11 mouse cellular contexts compared by ENCODE assay signal in the genomic region with DNA sequence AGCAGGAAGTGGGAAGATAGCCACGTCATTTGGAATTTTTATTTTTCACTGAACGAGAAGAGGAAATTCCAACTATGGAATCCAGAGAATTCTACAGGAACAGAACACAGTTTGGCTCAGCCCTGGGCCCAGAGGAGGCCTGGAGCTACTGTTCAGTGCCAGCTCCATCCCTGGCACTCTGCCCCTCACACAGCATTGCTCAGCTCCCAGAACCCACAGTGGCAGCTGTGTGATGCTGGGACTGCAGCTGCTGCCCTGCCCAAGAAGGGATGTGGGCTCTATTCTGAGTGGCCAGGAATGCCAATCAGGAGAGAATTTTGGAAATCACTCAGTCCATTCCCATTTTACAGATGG. TPM values are rescaled to one million over a fixed set of nuclear protein-coding genes. Genes with fewer than 3 reads are reported as not detected.
DNase-seq lines count a peak whose midpoint lies in the region; ATAC-seq lines count a peak whose summit lies in the region.
"Had no signal": no experiment of that assay in that cellular context is flagged by ENCODE, and none has a peak within 500 bp of the region (broad histone marks: within the 10 kb centered on the region; RNA-seq: fewer than 3 reads in every experiment).

No protein-coding gene starts in this region.

- no peaks in the 10 kb centered on the region for H3K9me3 ChIP-seq in forebrain, embryonic 16.5 days (ENCODE audit: control insufficient read depth, low read length)
- H3K9me3 ChIP-seq: heart, embryonic 15.5 days had no signal

- H3K4me1 ChIP-seq in forebrain, embryonic 16.5 days (replicated peaks; ENCODE audit: control insufficient read depth, insufficient read depth, low read length) = peaks cover 16% of the 10 kb centered on the region

- ATAC-seq in forebrain, embryonic 16.5 days = peak; percentile 65
- no peak for ATAC-seq in granulocyte monocyte progenitor cell, adult 5-6 weeks (replicated peaks; ENCODE audit: poor library complexity, severe bottlenecking)

- H3K27me3 ChIP-seq in forebrain, embryonic 16.5 days (replicated peaks; ENCODE audit: control insufficient read depth, insufficient read depth, low read length) = 0 out of 2 replicates have a peak, but pooled peaks cover 3% of the 10 kb centered on the region

- peak; percentile 38 for DNase-seq in heart, postnatal 4 days
- DNase-seq in heart, adult 9 months (ENCODE audit: low spot score in 2 of 2) = no peak
- DNase-seq in Muller cell, postnatal 12 days (ENCODE audit: inconsistent ontology term) = peak; percentile 94
- DNase-seq in left cerebral cortex, postnatal 10 days (ENCODE audit: extremely low spot score in 1 of 2, low spot score in 2 of 2) = peak; percentile 63 to 80
- DNase-seq in thymus, postnatal 14 days = no peak

- no peak overlapping the region for H3K4me2 ChIP-seq in forebrain, embryonic 16.5 days (ENCODE audit: low read length)
- H3K4me2 ChIP-seq: heart, embryonic 15.5 days had no signal

- H3K27ac ChIP-seq in forebrain, embryonic 16.5 days (ENCODE audit: low read length) = no peak overlapping the region
- H3K27ac ChIP-seq: heart, embryonic 15.5 days had no signal

- WGBS in forebrain, embryonic 16.5 days = 52% methylated on average over 2 of the region's 2 CpGs

- no peak overlapping the region for H3K4me3 ChIP-seq in forebrain, embryonic 16.5 days (replicated peaks; ENCODE audit: low read length)
- H3K4me3 ChIP-seq: heart, embryonic 15.5 days had no signal

- intact Hi-C loops in left cerebral cortex, postnatal 10 days (cut with DNase I) = no loop called here

- H3K36me3 ChIP-seq in forebrain, embryonic 16.5 days (ENCODE audit: control insufficient read depth, insufficient read depth) = no peaks in the 10 kb centered on the region
- H3K36me3 ChIP-seq: heart, embryonic 15.5 days had no signal

- H3K9ac ChIP-seq in forebrain, embryonic 16.5 days (replicated peaks; ENCODE audit: low read depth, low read length) = no peak overlapping the region
- H3K9ac ChIP-seq: heart, embryonic 15.5 days had no signal

RNA-seq across cellular contexts. Expression of gene Cplx3, which starts 4.8 kb away (rescaled TPM):
- not detected for total RNA-seq in heart, postnatal 4 days (2021)
- 0.09 TPM in 1 of 2 replicates, not detected in the other for polyA plus RNA-seq in forebrain, embryonic 16.5 days (2015; fragmentation: Nextera tagmentation; extraction: Ambion mirVana)
- total RNA-seq in left cerebral cortex, postnatal 10 days (2021) = 10 to 100 TPM; 15.6 to 17.8 TPM
- total RNA-seq in granulocyte monocyte progenitor cell, adult 5-6 weeks (2014; fragmentation: Nextera tagmentation) = not detected in 2 replicates
- not detected in 2 replicates for total RNA-seq in granulocyte monocyte progenitor cell, adult 5-6 weeks (2017)
- total RNA-seq: common myeloid progenitor, adult 5-6 weeks had no signal
- polyA plus RNA-seq: heart, embryonic 15.5 days; limb, embryonic 14.5 days; spleen, adult 2 months had no signal

RNA-seq across cellular contexts. Expression of gene Ulk3, which starts 12.1 kb away (rescaled TPM):
- total RNA-seq in heart, postnatal 4 days (2021) = 10 to 100 TPM; 11.9 to 12.3 TPM
- 27.2 and 43.3 TPM in 2 replicates for polyA plus RNA-seq in forebrain, embryonic 16.5 days (2015; fragmentation: Nextera tagmentation; extraction: Ambion mirVana)
- total RNA-seq in left cerebral cortex, postnatal 10 days (2021) = 10 to 100 TPM; 33.5 to 38.8 TPM
- 9.9 and 12.9 TPM in 2 replicates for total RNA-seq in granulocyte monocyte progenitor cell, adult 5-6 weeks (2014; fragmentation: Nextera tagmentation)
- 3.1 and 6.0 TPM in 2 replicates for total RNA-seq in granulocyte monocyte progenitor cell, adult 5-6 weeks (2017)

RNA-seq across cellular contexts. Expression of gene Lman1l, which starts 19.2 kb away (rescaled TPM):
- total RNA-seq in heart, postnatal 4 days (2021) = not detected
- polyA plus RNA-seq in forebrain, embryonic 16.5 days (2015; fragmentation: Nextera tagmentation; extraction: Ambion mirVana) = not detected in 2 replicates
- not detected for total RNA-seq in left cerebral cortex, postnatal 10 days (2021)
- not detected in 2 replicates for total RNA-seq in granulocyte monocyte progenitor cell, adult 5-6 weeks (2014; fragmentation: Nextera tagmentation)
- not detected in 2 replicates for total RNA-seq in granulocyte monocyte progenitor cell, adult 5-6 weeks (2017)
- total RNA-seq: common myeloid progenitor, adult 5-6 weeks had no signal
- polyA plus RNA-seq: heart, embryonic 15.5 days; limb, embryonic 14.5 days had no signal

RNA-seq across cellular contexts. Expression of gene Scamp2, which starts 40.6 kb away (rescaled TPM):
- total RNA-seq in heart, postnatal 4 days (2021) = 10 to 100 TPM; 34.5 to 37.0 TPM
- 54.0 and 56.0 TPM in 2 replicates for polyA plus RNA-seq in forebrain, embryonic 16.5 days (2015; fragmentation: Nextera tagmentation; extraction: Ambion mirVana)
- total RNA-seq in left cerebral cortex, postnatal 10 days (2021) = 10 to 100 TPM; 25.7 to 29.9 TPM
- total RNA-seq in granulocyte monocyte progenitor cell, adult 5-6 weeks (2014; fragmentation: Nextera tagmentation) = 66.9 and 68.5 TPM in 2 replicates
- total RNA-seq in granulocyte monocyte progenitor cell, adult 5-6 weeks (2017) = 26.8 and 38.2 TPM in 2 replicates

RNA-seq across cellular contexts. Expression of gene Mpi, which starts 48.8 kb away (rescaled TPM):
- total RNA-seq in heart, postnatal 4 days (2021) = 100 to 1,000 TPM; 122 to 125 TPM
- 57.5 and 73.7 TPM in 2 replicates for polyA plus RNA-seq in forebrain, embryonic 16.5 days (2015; fragmentation: Nextera tagmentation; extraction: Ambion mirVana)
- 10 to 100 TPM; 79.5 to 81.1 TPM for total RNA-seq in left cerebral cortex, postnatal 10 days (2021)
- total RNA-seq in granulocyte monocyte progenitor cell, adult 5-6 weeks (2014; fragmentation: Nextera tagmentation) = 10.8 and 23.1 TPM in 2 replicates
- total RNA-seq in granulocyte monocyte progenitor cell, adult 5-6 weeks (2017) = 13.9 and 17.8 TPM in 2 replicates

Comparison
In these comparisons a context has a peak if more than half of its experiments do, and no peak if none do; other contexts are left out.
1. DNase-seq: peak in heart, postnatal 4 days (single experiment), Muller cell, postnatal 12 days (single experiment) and left cerebral cortex, postnatal 10 days (2 of 2); none in heart, adult 9 months (0 of 2) and thymus, postnatal 14 days (single experiment).
2. RNA of gene Cplx3, which starts 4.8 kb away (total RNA-seq): 15.6 to 17.8 TPM in left cerebral cortex, postnatal 10 days; not detected in heart, postnatal 4 days and not detected in granulocyte monocyte progenitor cell, adult 5-6 weeks; every median in the first group is over 10 times any median in the second.